Mouse (Mus musculus) cerebellum, adult 2 months (tissue): ENCODE measurements around the gene Best1.

Experiments
- CTCF ChIP-seq: fragments of 200-500 bp; IDR thresholded peaks from 2 replicates; pipeline ENCODE4 v1.5.1; 2011; ENCODE audit warnings: low read depth, mild to moderate bottlenecking, control low read depth, low read length, moderate library complexity, borderline replicate concordance; ENCODE audit not compliant: insufficient read depth
- POLR2A ChIP-seq: fragments of 200-500 bp; IDR thresholded peaks from 2 replicates; pipeline ENCODE4 v1.6.1; 2011; ENCODE audit warnings: low read length, control low read depth, borderline replicate concordance; ENCODE audit not compliant: insufficient read depth

DNA sequence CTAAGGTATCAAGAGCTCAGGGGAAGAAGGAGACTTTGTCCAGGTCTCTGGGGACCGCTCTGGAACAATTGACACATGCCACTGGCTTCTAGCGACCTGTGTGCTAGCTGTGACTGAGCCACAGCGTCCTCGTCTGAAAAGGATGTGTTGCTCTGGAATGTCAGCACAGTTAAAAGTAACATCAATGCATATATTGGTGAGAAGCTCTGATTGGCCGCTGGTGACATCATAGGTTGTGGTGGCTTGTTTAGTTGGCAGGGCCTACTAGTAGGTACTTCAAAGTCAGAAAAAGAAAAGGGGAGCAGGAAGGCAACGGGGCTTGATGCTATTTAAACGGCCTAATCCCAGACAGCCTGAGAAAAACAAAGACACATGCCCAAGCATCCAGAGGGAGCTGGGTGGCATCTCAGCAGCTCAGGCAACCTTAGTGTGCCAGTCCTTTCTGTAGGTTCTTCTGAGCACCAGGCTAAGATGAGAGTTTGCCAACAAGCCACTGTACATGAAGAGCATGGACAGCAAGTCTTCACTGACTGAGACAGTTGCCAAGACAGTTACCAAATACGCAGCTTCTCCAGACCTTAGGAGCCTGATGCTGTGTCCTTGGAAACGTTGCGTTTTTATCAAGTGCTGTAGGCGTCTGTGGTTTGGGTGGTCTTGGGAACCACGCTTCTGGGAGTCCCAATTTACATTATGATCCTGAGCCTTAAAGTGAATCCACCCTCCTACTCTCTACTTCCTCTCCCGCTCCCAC lies 2.5 kb downstream of the Best1 start:
- no peak for TF ChIP-seq POLR2A
- TF ChIP-seq CTCF, result no peak
